Mouse (Mus musculus) left cerebral cortex, adult 2 months (tissue): ENCODE results near the gene Ifitm6. TPM values are rescaled to one million over a fixed set of nuclear protein-coding genes. Genes with fewer than 3 reads are reported as not detected.

Experiments
- DNase-seq, 2 experiments: peaks; one replicate each; pipeline ENCODE4 v3.0.0; 2021 to 2022; ENCODE audit warnings: low spot score in 2 of 2, mixed read lengths in 1 of 2; ENCODE audit errors: extremely low spot score in 1 of 2
- H3K27ac ChIP-seq: fragments of 200-600 bp; 2 replicates; pipeline ENCODE4 v1.8.1; 2022
- H3K4me3 ChIP-seq: fragments of 200-600 bp; 2 replicates; pipeline ENCODE4 v1.8.1; 2022
- CTCF ChIP-seq: fragments of 200-600 bp; IDR thresholded peaks from 2 replicates; pipeline ENCODE4 v1.8.1; 2022; ENCODE audit warnings: antibody characterized with exemption, mild to moderate bottlenecking, moderate library complexity
- intact Hi-C: fragments of 180-260 bp; cut with DNase I; formaldehyde crosslinking; loops from one replicate; pipeline ENCODE4 v1.15.1; 2025
- total RNA-seq, 2 experiments: library from RNA; stranded (reverse); gene quantifications; 2 replicates each; pipeline ENCODE4 v1.2.3; 2021

Gene Ifitm6
- total RNA-seq, 2 experiments from 2014 or later = 0.57 TPM; not detected in 1

DNA sequence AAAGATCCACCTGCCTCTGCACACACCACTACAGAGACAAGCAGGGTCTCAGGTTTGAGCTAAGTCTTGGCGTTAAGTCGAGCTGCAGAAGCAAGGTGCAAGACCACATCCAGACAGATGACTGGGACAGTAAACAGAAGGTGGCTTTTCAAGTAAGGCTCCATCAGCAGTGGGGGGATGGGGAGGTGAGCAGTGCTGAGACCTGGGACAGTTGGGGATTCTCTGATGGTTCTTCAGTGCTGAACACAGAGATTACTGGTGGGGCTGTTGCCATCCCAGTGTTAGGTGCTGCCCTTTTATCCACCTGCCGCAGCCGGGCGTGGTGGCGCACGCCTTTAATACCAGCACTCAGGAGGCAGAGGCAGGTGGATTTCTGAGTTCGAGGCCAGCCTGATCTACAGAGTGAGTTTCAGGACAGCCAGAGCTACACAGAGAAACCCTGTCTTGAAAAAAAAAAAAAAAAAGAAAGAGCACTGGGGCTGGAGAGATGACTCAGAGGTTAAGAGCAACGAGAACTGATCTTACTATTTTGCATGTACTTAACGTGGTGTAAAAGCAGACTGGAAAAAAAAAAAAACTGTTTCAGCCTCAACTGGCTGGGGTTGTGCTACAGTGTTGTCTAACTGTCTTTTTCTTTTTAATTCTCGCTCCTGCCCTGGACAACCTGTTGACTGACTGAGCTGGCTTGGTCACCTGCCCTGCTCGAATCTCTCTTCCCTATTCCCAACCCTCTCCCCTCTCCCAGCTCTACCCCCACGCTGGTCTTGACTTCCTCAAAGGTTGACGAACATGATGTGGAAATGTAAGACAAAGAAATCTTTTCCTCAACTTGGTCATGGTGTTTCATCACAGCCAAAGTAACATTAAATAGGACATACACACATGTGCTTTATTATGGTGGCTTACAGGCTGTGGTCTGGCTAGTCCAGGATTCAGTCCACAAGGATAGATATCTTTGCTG lies 4.0 kb upstream of the Ifitm6 start:
- Histone ChIP-seq H3K27ac (no peak overlapping the region), H3K4me3 (no peak overlapping the region)
- intact Hi-C loops = no loop called here
- TF ChIP-seq CTCF = no peak
- DNase-seq = no peak

DNA sequence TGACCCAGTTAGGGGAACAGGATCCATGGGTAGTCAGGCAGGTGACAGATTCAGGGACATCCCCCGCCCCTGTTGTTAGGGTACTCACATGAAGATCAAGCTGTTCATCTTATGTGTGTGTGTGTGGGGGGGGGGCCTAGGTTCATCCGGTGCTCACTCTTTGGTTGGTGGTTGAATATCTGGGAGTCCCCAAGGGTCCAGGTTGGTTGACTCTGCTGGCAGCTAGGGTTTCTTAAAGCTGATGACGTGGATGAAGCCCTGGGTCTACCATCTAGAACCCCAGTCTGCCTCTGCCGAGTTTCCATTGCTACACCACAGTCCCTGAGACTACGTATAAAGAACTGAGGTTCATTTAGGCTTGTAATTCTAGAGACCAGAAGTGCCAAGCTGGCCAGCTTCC lies 1.3 kb upstream of the Ifitm6 start:
- DNase-seq = no peak
- TF ChIP-seq CTCF = no peak
- intact Hi-C loops = no loop called here
- Histone ChIP-seq H3K4me3 (no peak overlapping the region), H3K27ac (no peak overlapping the region)

- no peak for DNase-seq
- intact Hi-C loops = no loop called here
- H3K27ac ChIP-seq = no peak overlapping the region
- no peak for TF ChIP-seq CTCF
- H3K4me3 ChIP-seq = no peak overlapping the region
Observed at GRCm38 (mm10) chr7:141016707-141017697, 722 bp downstream of the Ifitm6 start.

DNA sequence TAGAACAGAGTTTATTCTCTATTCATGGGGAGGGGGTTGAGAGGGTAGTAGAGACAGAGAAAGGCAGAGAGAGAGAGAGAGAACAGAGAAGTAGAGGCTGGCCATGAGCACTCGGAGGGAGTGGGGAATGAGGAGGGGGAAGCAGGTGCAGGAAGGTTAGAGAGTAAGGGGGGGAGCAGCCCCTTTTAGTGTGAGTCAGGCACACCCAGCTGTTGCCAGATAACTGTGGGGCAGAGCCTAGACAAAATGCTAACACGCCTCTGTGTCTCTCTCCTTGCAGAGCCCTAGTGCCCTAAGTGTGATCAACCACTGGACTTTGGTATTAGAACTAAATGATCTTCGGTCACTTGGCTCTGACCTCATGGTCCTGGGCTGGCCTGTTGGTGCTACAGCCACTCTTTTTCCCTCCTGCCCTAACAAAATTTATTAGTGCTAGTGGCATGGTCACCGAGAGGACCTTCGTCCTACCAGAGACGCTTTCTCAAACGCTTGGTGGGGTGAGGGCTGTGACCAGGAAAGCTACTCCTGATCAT lies 6.4 kb downstream of the Ifitm6 start:
- Histone ChIP-seq H3K4me3 (no peak overlapping the region), H3K27ac (no peak overlapping the region)
- no peak for TF ChIP-seq CTCF
- intact Hi-C loops = no loop called here
- no peak for DNase-seq

DNA sequence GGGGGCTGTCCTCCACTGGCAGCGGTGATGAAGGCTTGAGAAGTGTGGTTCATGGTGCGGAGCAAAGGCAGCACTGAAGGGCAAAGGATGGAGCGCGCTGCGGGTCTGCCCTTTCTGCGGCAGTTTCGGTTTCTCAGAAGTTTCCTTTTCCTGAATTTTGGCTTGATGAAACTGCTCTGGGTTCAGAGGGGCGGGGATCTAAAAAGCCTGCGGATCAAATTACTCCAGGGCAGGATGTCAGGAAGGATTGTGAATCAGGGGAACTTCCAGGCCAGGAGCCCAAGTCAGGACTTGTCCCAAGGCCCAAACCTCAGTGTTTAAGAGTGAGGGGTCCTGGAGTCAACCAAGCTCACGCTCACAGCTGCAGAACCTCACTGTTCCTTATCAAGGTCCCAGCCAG lies 7.1 kb downstream of the Ifitm6 start, which contains the start of gene Ifitm3:
TSS of gene Ifitm3 (minus strand) at position 178 of the 400 bp plus-strand sequence.
- intact Hi-C loops = no loop called here
- TF ChIP-seq CTCF = no peak
- H3K27ac ChIP-seq = no peak within 1 kb of the TSS
- DNase-seq = no peak
- peak within 1 kb of the TSS; percentile 36 for H3K4me3 ChIP-seq

DNA sequence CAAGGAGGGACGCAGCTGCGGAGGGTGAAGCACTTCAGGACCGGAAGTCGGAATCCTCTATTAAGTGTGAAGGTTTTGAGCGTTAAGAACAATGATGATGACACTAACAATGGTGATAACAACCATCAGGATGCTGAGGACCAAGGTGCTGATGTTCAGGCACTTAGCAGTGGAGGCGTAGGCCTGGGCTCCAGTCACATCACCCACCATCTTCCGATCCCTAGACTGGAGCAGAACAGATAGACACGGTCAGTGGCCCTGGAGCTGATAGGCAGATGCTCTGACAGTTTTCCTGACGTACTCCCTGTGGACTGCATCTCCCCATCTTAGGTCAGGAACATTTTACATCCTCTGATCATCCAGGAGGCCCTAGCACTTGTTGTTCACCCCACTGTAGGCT lies 8.1 kb downstream of the Ifitm6 start:
- no peak for DNase-seq
- no peak for TF ChIP-seq CTCF
- intact Hi-C loops = loop anchor here (1.0 to 5.0 kb wide), 2 partner anchors 38 to 52 kb away; partner anchors contain the start of genes Gm45717 and Ifitm2

GRCm38 (mm10) chr7:141008938-141009660 lies 8.6 kb downstream of the Ifitm6 start:
- intact Hi-C loops = loop anchor here (1.0 to 5.0 kb wide), 2 partner anchors 38 to 52 kb away; partner anchors contain the start of genes Gm45717 and Ifitm2
- TF ChIP-seq CTCF = peak; percentile 90
- no peak overlapping the region for H3K27ac ChIP-seq
- H3K4me3 ChIP-seq = no peak overlapping the region
- peak; percentile 27 to 35 for DNase-seq

More for the DNA sequence above, 8.1 kb downstream of the Ifitm6 start:
- H3K27ac ChIP-seq = no peak overlapping the region
- no peak overlapping the region for H3K4me3 ChIP-seq

- peak; percentile 11 for TF ChIP-seq CTCF
- no peak for DNase-seq
- intact Hi-C loops = loop anchor here (5.0 kb wide), 1 partner anchor 51 kb away; the partner anchor contains the start of genes Gm45717 and Ifitm2
- H3K27ac ChIP-seq = no peak overlapping the region
- no peak overlapping the region for H3K4me3 ChIP-seq
Observed at GRCm38 (mm10) chr7:141008312-141008761, 9.4 kb downstream of the Ifitm6 start.

GRCm38 (mm10) chr7:141006914-141007313 lies 10.8 kb downstream of the Ifitm6 start:
- no peak for TF ChIP-seq CTCF
- Histone ChIP-seq H3K27ac (no peak overlapping the region), H3K4me3 (no peak overlapping the region)
- intact Hi-C loops = loop anchor here (5.0 kb wide), 1 partner anchor 50 kb away; the partner anchor contains the start of genes Gm45717 and Ifitm2
- peak in 1 of 2 experiments; percentile 20 for DNase-seq

DNA sequence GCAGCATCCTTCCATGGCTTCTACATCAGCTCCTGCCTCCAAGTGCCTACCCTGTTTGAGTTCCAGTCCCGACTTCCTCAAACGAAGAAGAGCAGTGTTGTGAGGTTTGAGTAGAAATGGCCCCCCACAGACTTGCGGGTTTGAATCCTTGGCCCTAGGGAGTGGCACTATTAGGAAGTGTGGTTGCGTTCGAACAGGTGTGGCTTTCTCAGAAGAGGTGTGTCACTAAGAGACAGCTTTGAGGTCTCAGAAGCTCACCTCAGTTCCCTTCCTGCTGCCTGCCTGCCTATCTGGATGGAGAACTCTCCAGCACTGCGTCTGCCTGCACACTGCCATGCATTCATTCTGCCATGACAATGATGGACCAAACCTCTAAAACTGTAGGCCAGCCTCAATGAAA lies 11.3 kb downstream of the Ifitm6 start:
- TF ChIP-seq CTCF = no peak
- no peak for DNase-seq
- intact Hi-C loops = loop anchor here (5.0 kb wide), 1 partner anchor 49 kb away; the partner anchor contains the start of genes Gm45717 and Ifitm2

More for the DNA sequence above, 11.3 kb downstream of the Ifitm6 start:
- Histone ChIP-seq H3K27ac (no peak overlapping the region), H3K4me3 (no peak overlapping the region)
